Mouse (Mus musculus) erythroblast, embryonic 14.5 days (primary cell): ENCODE measurements at regions not wholly inside any gene's neighbourhood (a gene's known extent, or its start where the extent isn't known, plus 50 kb on each side); places are given as distances from the start of the nearest gene placed in this dataset.

Experiments
- H3K27me3 ChIP-seq: 2 replicates; pipeline ENCODE4 v1.6.1; 2012; ENCODE audit warnings: inconsistent platforms; ENCODE audit not compliant: control insufficient read depth
- H3K36me3 ChIP-seq: 2 replicates; pipeline ENCODE4 v1.6.1; 2012; ENCODE audit warnings: mild to moderate bottlenecking, inconsistent platforms; ENCODE audit not compliant: control insufficient read depth
- H3K4me1 ChIP-seq: 2 replicates; pipeline ENCODE4 v1.6.1; 2012; ENCODE audit warnings: inconsistent platforms; ENCODE audit not compliant: control insufficient read depth
- H3K4me3 ChIP-seq: replicated peaks from 2 replicates; pipeline ENCODE3; 2012; ENCODE audit warnings: moderate library complexity, mild to moderate bottlenecking, inconsistent platforms
- H3K9me3 ChIP-seq: 2 replicates; pipeline ENCODE4 v1.6.1; 2012; ENCODE audit warnings: low read length, inconsistent platforms, mixed read lengths; ENCODE audit not compliant: control insufficient read depth
- GATA1 ChIP-seq: IDR thresholded peaks from 2 replicates; pipeline ENCODE4 v1.6.1; 2012; ENCODE audit warnings: low read length, inconsistent platforms, mixed read lengths
- TAL1 ChIP-seq: IDR thresholded peaks from 3 replicates; pipeline ENCODE4 v1.6.1; 2012; ENCODE audit warnings: low read length, inconsistent platforms, mixed read lengths

GRCm38 (mm10) chr4:98238075-98238474 lies 145.0 kb downstream of the Tm2d1 start:
- Histone ChIP-seq H3K4me1 (peaks cover 25% of the 10 kb centered on the region), H3K9me3 (no peaks in the 10 kb centered on the region; the same call in 1 of the 2 replicates), H3K27me3 (no peaks in the 10 kb centered on the region), H3K4me3 (no peak overlapping the region), H3K36me3 (no peaks in the 10 kb centered on the region)
- TF ChIP-seq TAL1 (no peak), GATA1 (no peak)

GRCm38 (mm10) chr4:98237475-98237874 lies 145.6 kb downstream of the Tm2d1 start:
- Histone ChIP-seq H3K9me3 (no peaks in the 10 kb centered on the region; the same call in 1 of the 2 replicates), H3K27me3 (no peaks in the 10 kb centered on the region), H3K36me3 (no peaks in the 10 kb centered on the region), H3K4me3 (no peak overlapping the region), H3K4me1 (peaks cover 25% of the 10 kb centered on the region)
- TF ChIP-seq TAL1: no peak
- TF ChIP-seq GATA1: no peak

DNA sequence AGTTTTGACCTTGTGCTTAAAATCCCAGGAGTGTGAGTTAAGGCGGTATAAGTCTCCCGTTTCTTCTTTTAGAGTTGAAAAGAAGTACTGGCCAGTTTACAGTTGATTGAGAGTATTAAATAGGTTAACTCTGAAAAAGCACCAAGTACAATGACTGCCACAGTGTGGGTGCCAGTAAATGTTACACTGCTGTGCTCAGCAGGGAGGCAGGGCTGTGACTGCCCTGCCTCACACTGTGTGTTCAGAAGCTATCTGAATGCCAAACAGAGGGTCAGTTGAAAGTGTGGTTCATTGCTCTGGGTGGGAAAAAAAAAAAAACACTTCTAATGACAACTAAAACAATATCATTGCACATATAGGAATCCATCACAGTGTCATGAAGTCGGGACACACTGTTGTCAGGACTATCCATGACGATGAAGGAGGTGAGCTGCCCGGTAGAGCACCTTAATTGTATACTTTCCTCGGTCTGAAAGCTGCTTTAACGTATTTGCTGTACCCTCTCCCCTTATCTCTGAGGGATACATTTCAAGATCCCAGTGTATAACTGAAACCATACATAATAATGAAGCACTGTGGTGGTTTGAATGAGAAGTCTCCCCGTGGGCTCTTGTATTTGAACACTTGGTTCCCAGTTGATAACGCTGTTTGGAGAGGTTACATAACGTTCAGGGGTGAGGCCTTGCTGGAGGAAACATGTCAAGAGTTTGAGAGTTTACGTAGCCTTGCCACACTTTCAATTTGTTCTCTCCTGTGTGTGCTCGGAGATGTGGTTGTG lies 146.9 kb downstream of the Tm2d1 start:
- no peak overlapping the region for H3K4me3 ChIP-seq
- H3K4me1 ChIP-seq: peaks cover 24% of the 10 kb centered on the region
- no peaks in the 10 kb centered on the region; the same call in 1 of the 2 replicates for H3K9me3 ChIP-seq
- no peaks in the 10 kb centered on the region for H3K36me3 ChIP-seq
- TF ChIP-seq TAL1: no peak
- TF ChIP-seq GATA1: no peak
- no peaks in the 10 kb centered on the region for H3K27me3 ChIP-seq

DNA sequence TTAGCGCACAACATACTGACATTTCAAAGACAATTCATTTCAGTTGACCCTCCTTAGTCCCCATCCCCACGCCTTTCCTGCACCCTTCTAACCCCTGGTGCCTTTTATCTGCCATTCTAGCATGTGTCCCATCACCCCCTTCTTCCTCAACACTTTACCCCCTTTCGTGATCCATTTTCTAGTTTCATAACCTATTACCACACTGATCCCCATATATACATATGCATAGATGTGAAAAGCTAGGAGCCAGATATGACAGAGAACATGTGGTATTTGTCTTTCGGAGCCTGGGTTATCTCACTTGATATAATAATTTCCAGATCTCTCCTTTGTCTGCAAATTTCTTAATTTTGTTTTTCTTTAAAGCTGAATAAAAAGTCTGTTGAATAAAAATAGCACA lies 154.9 kb downstream of the Tm2d1 start:
- H3K4me3 ChIP-seq: no peak overlapping the region
- no peaks in the 10 kb centered on the region for H3K4me1 ChIP-seq
- H3K27me3 ChIP-seq: no peaks in the 10 kb centered on the region
- H3K36me3 ChIP-seq: no peaks in the 10 kb centered on the region
- TF ChIP-seq TAL1: no peak
- TF ChIP-seq GATA1: no peak
- H3K9me3 ChIP-seq: no peaks in the 10 kb centered on the region

GRCm38 (mm10) chr4:98224366-98224765 lies 158.7 kb downstream of the Tm2d1 start:
- Histone ChIP-seq H3K9me3 (no peaks in the 10 kb centered on the region), H3K36me3 (no peaks in the 10 kb centered on the region), H3K4me3 (no peak overlapping the region), H3K27me3 (no peaks in the 10 kb centered on the region), H3K4me1 (no peaks in the 10 kb centered on the region)
- TF ChIP-seq TAL1 (no peak), GATA1 (no peak)

DNA sequence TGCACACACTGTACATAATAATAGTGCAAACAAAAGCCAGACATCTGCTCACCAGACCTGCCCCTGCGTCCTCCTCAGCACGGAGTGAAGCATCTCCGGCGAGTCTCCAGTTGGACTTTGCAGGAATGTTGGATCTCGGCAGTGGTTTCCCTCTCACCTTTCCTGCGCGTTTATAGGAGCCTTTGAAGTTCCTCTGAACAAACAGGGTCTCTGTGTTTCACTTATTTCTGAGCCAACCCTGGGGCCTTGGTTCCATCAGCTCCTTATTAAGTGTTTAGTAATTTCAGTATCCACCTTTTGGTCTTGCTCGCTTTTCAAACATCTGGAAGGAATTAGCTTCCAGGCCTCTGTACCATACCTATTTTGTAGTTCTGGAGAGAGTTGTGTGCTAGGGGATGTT lies 159.7 kb downstream of the Tm2d1 start:
- TF ChIP-seq GATA1 (no peak), TAL1 (no peak)
- no peaks in the 10 kb centered on the region for H3K36me3 ChIP-seq
- no peaks in the 10 kb centered on the region for H3K9me3 ChIP-seq
- H3K4me1 ChIP-seq: no peaks in the 10 kb centered on the region
- no peaks in the 10 kb centered on the region for H3K27me3 ChIP-seq
- no peak overlapping the region for H3K4me3 ChIP-seq

DNA sequence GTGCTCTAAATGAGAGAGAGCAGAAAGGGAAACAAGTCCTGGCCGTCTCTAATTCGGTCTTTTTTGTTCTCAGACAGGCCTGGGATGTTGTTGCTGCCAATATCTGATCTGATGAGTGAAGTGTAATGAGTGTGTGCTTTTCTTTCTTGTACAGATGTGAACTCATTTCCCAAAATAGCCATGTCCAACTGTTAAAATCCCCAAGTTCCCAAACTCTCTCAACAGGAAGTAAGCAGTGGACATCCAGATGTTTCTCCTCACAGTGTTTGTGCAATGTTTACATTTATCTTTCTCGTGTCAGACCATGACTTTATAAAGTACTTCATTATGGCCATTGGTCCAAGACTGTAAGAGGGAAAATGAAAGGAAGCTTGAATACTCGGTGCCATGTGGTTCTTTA lies 161.5 kb downstream of the Tm2d1 start:
- TF ChIP-seq GATA1 (no peak), TAL1 (no peak)

DNA sequence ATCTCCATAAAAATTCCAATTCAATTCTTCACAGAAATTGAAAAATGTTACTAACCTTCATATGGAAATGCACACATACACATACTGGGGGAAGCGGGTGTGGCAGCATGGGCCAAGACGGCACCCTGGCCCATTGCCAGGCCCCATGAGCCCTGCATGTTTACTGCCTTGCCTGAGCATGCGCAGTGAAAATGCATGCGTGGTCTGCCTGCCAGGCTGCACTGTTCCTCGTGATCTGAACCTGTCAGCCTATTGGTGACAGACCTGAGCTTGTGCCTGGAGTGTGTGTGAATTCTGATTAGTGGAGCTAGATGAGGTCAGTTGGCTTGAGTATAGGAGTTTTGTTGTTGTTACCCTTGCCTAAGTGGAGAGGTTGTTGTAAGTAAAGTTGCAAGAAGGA lies 167.9 kb downstream of the Tm2d1 start:
- Histone ChIP-seq H3K27me3 (no peaks in the 10 kb centered on the region), H3K4me3 (no peak overlapping the region), H3K9me3 (no peaks in the 10 kb centered on the region; the same call in 1 of the 2 replicates), H3K4me1 (peaks cover 3% of the 10 kb centered on the region; the same call in 1 of the 2 replicates), H3K36me3 (no peaks in the 10 kb centered on the region)
- no peak for TF ChIP-seq TAL1
- no peak for TF ChIP-seq GATA1

More for the DNA sequence above, 161.5 kb downstream of the Tm2d1 start:
- Histone ChIP-seq H3K27me3 (no peaks in the 10 kb centered on the region), H3K9me3 (no peaks in the 10 kb centered on the region), H3K4me1 (no peaks in the 10 kb centered on the region), H3K4me3 (no peak overlapping the region), H3K36me3 (no peaks in the 10 kb centered on the region)

DNA sequence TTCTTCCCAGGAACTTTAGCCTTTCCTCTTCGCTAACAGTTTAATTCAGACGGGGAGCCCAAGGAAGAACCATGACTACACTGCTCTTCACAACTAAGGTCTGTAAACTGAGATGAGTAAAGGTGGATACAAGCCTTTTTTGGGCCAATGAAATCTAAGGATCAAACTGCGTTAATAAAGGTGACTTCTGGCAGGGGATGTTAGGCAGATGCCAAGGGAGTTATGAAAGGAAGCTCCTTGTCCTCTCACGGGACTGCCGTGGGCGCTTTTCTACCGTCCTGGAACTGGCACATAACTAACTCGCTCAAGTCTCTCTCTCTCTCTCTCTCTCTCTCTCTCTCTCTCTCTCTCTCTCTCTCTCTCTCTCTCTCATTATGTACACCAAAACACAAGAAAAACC lies 175.7 kb downstream of the Tm2d1 start:
- Histone ChIP-seq H3K4me3 (no peak overlapping the region), H3K9me3 (no peaks in the 10 kb centered on the region), H3K36me3 (no peaks in the 10 kb centered on the region), H3K4me1 (no peaks in the 10 kb centered on the region; the same call in 1 of the 2 replicates), H3K27me3 (no peaks in the 10 kb centered on the region)
- TF ChIP-seq GATA1 (no peak), TAL1 (no peak)
